Comparison of ENCODE assay signal across 12 mouse cellular contexts in genomic region chr13:5657556-5657955, GRCm38 (mm10).
"Had no signal": no experiment of that assay in that cellular context is flagged by ENCODE, and none has a peak within 500 bp of the region (broad histone marks: within the 10 kb centered on the region; RNA-seq: fewer than 3 reads in every experiment).

No protein-coding gene starts in this region.

- DNase-seq: kidney, adult 8-10 months; kidney, postnatal 25 days; liver; liver, embryonic 13.5 days; liver, postnatal 0 days; lung, postnatal 14 days; right cerebral cortex, postnatal 14 days; thymus, postnatal 36 days had no signal

- H3K9ac ChIP-seq: limb, embryonic 12.5 days; liver, embryonic 13.5 days; liver, postnatal 0 days; midbrain, embryonic 13.5 days had no signal

- H3K4me2 ChIP-seq: limb, embryonic 12.5 days; liver, embryonic 13.5 days; midbrain, embryonic 13.5 days had no signal

- ATAC-seq: intestine, postnatal 0 days; liver, postnatal 0 days; midbrain, embryonic 13.5 days had no signal

- H3K27ac ChIP-seq: left cerebral cortex, adult 2 months; limb, embryonic 12.5 days; liver, embryonic 13.5 days; midbrain, embryonic 13.5 days had no signal

- H3K9me3 ChIP-seq: limb, embryonic 12.5 days; liver, embryonic 13.5 days; midbrain, embryonic 13.5 days had no signal

- H3K27me3 ChIP-seq: limb, embryonic 12.5 days; liver, embryonic 13.5 days; midbrain, embryonic 13.5 days had no signal

- H3K36me3 ChIP-seq: limb, embryonic 12.5 days; liver, embryonic 13.5 days; midbrain, embryonic 13.5 days had no signal

- H3K4me3 ChIP-seq: left cerebral cortex, adult 2 months; limb, embryonic 12.5 days; liver, embryonic 13.5 days; midbrain, embryonic 13.5 days had no signal

- H3K4me1 ChIP-seq: limb, embryonic 12.5 days; liver, embryonic 13.5 days; midbrain, embryonic 13.5 days had no signal
